Mouse (Mus musculus) ES-E14 (cell line): ENCODE measurements around the gene Pde4d.

ENCODE experiments used
- CHD2 ChIP-seq: IDR thresholded peaks from 2 replicates; pipeline ENCODE4 v1.6.1; 2014; ENCODE audit warnings: mild to moderate bottlenecking, low read depth, low read length, inconsistent platforms
- HCFC1 ChIP-seq: IDR thresholded peaks from 2 replicates; pipeline ENCODE4 v1.6.1; 2012; ENCODE audit warnings: low read length, inconsistent platforms, borderline replicate concordance; ENCODE audit not compliant: insufficient read depth
- MAFK ChIP-seq: IDR thresholded peaks from 2 replicates; pipeline ENCODE4 v1.6.1; 2014; ENCODE audit warnings: mild to moderate bottlenecking, low read depth, low read length, inconsistent platforms; ENCODE audit not compliant: insufficient read depth
- ZC3H11A ChIP-seq: IDR thresholded peaks from 2 replicates; pipeline ENCODE4 v1.6.1; 2012; ENCODE audit warnings: low read depth, mild to moderate bottlenecking, inconsistent platforms, low read length, borderline replicate concordance
- ZNF384 ChIP-seq: IDR thresholded peaks from 2 replicates; pipeline ENCODE4 v1.6.1; 2012; ENCODE audit warnings: low read depth, low read length, inconsistent platforms

- no peak for TF ChIP-seq ZC3H11A
- no peak for TF ChIP-seq CHD2
- no peak for TF ChIP-seq ZNF384
- TF ChIP-seq MAFK, result no peak
- no peak for TF ChIP-seq HCFC1
Measured at GRCm38 (mm10) chr13:109551836-109552235, 1102.1 kb downstream of the Pde4d start.
